Mouse (Mus musculus): ENCODE results near the gene C87499.

C87499 gene

GRCm38 (mm10) chr4:88634311-88634710, at the start of gene C87499:
Gene C87499 (minus strand): TSS chr4:88634411.
- in situ Hi-C loops (cut with MboI, MseI): no loop called here

- in situ Hi-C loops (cut with MboI, MseI): loop anchor here in 1 of 2 experiments (25.0 kb wide), 2 partner anchors 578 to 853 kb away; no protein-coding TSS in a partner anchor
These were observed 49.6 kb upstream of the C87499 start, which contains the start of gene Ifna2 for GRCm38 (mm10) chr4:88683812-88684211. Gene Ifna2 (minus strand): TSS chr4:88683912.

- in situ Hi-C loops (cut with MboI, MseI): loop anchor here in 1 of 2 experiments (25.0 kb wide), 2 partner anchors 581 to 856 kb away; no protein-coding TSS in a partner anchor
These were observed 47.1 kb upstream of the C87499 start for GRCm38 (mm10) chr4:88681353-88681752.

GRCm38 (mm10) chr4:88680362-88680761, 46.2 kb upstream of the C87499 start:
- in situ Hi-C loops (cut with MboI, MseI): loop anchor here in 1 of 2 experiments (25.0 kb wide), 2 partner anchors 582 to 857 kb away; no protein-coding TSS in a partner anchor

GRCm38 (mm10) chr4:88676824-88677223, 42.6 kb upstream of the C87499 start, which contains the start of gene Ifna16:
Gene Ifna16 (minus strand): TSS chr4:88676924.
- in situ Hi-C loops (cut with MboI, MseI): loop anchor here in 1 of 2 experiments (25.0 kb wide), 2 partner anchors 585 to 860 kb away; no protein-coding TSS in a partner anchor

GRCm38 (mm10) chr4:88655461-88655860, 21.2 kb upstream of the C87499 start:
- in situ Hi-C loops (cut with MboI, MseI): no loop called here

- in situ Hi-C loops (cut with MboI, MseI): no loop called here
These were observed 19.4 kb upstream of the C87499 start for GRCm38 (mm10) chr4:88653644-88654043.

GRCm38 (mm10) chr4:88644359-88644758, 10.1 kb upstream of the C87499 start, which contains the start of gene Ifna13:
Gene Ifna13 (minus strand): TSS chr4:88644459.
- in situ Hi-C loops (cut with MboI, MseI): loop anchor here (5.0 kb wide), 1 partner anchor 92 kb away; no protein-coding TSS in a partner anchor

GRCm38 (mm10) chr4:88642526-88642925, 8.3 kb upstream of the C87499 start:
- in situ Hi-C loops (cut with MboI, MseI): loop anchor here (5.0 kb wide), 1 partner anchor 90 kb away; no protein-coding TSS in a partner anchor

GRCm38 (mm10) chr4:88641077-88641831, 7.0 kb upstream of the C87499 start:
- in situ Hi-C loops (cut with MboI, MseI): loop anchor here (5.0 kb wide), 1 partner anchor 89 kb away; no protein-coding TSS in a partner anchor

GRCm38 (mm10) chr4:88640704-88641076, 6.5 kb upstream of the C87499 start:
- in situ Hi-C loops (cut with MboI, MseI): loop anchor here (5.0 kb wide), 1 partner anchor 88 kb away; no protein-coding TSS in a partner anchor

GRCm38 (mm10) chr4:88603276-88603675, 30.9 kb downstream of the C87499 start, which contains the start of gene Ifna12:
Gene Ifna12 (minus strand): TSS chr4:88603376.
- in situ Hi-C loops (cut with MboI, MseI): no loop called here

- in situ Hi-C loops (cut with MboI, MseI): no loop called here
These were observed 41.9 kb downstream of the C87499 start, which contains the start of gene Ifna9 for GRCm38 (mm10) chr4:88592285-88592684. Gene Ifna9 (minus strand): TSS chr4:88592385.

All from T-helper 17 cell (primary cell).